Comparison of ENCODE assay signal across 8 mouse cellular contexts in the genomic region with DNA sequence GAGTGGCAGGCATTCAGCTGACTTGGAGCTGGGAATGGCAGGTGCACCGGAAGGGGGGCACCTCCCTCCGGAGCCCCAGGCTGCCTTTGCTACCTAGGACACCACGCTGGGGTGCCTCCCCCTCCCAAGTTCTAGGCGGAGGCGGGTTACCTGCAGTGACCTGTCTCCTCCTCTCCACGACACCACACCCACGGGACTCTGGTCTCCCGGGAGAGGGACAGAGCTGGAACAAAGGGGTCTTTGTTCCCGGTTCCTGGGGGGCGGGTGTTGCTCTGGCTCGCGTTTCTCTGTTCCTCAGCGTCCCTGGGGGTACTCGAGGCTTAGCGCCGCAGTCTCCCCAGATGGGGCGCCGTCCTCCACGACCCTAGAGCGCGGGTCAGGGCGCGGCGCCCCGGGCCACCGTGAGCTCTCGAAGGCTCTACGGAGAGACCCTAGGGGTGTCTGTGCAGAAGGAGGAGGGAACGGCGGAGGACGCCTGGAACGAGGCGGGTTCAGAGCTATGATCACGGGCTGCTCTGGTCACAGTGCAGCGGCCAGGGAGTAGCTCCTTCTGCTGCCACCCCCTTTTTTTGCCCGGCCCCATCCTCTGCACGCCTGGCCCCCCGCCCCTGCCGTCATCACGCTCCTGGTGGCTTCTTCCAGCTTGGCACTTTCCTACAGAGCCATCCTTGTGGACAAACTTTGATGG. TPM values are rescaled to one million over a fixed set of nuclear protein-coding genes. Genes with fewer than 3 reads are reported as not detected.
A peak's percentile ranks its signal among the peaks of the same experiment; 100 is the strongest.
DNase-seq lines count a peak whose midpoint lies in the region; ATAC-seq and TF ChIP-seq lines count a peak whose summit lies in the region.

A gene (plus strand): TSS at position 617 of the 688 bp plus-strand sequence.

- no peaks in the 10 kb centered on the region for H3K36me3 ChIP-seq in lung, embryonic 16.5 days (ENCODE audit: control insufficient read depth, insufficient read depth, low read length)
- H3K36me3 ChIP-seq in hindbrain, embryonic 11.5 days (ENCODE audit: control insufficient read depth, insufficient read depth, low read length) = no peaks in the 10 kb centered on the region
- H3K36me3 ChIP-seq in stomach, postnatal 0 days (ENCODE audit: control insufficient read depth, insufficient read depth, low read length) = no peaks in the 10 kb centered on the region

- no peaks in the 10 kb centered on the region for H3K9me3 ChIP-seq in lung, embryonic 16.5 days (ENCODE audit: control insufficient read depth, low read length)
- H3K9me3 ChIP-seq in hindbrain, embryonic 11.5 days (ENCODE audit: control insufficient read depth, low read length) = no peaks in the 10 kb centered on the region
- no peaks in the 10 kb centered on the region for H3K9me3 ChIP-seq in stomach, postnatal 0 days (ENCODE audit: control insufficient read depth, low read length)

- peak; percentile 70 for ATAC-seq in lung, embryonic 16.5 days (ENCODE audit: low read depth)
- ATAC-seq in hindbrain, embryonic 11.5 days (ENCODE audit: low FRiP score) = peak; percentile 73
- peak; percentile 66; the same call in 1 of the 2 replicates for ATAC-seq in stomach, postnatal 0 days (ENCODE audit: low FRiP score, low TSS enrichment)
- ATAC-seq in erythroblast, adult 5-6 weeks (replicated peaks; ENCODE audit: low FRiP score, poor library complexity, severe bottlenecking) = no peak

- 1% methylated on average over 39 of the region's 40 CpGs for WGBS in lung, embryonic 16.5 days
- WGBS in hindbrain, embryonic 11.5 days = under 1% methylated on average over 36 of the region's 40 CpGs
- WGBS in stomach, postnatal 0 days = under 1% methylated on average over 40 of the region's 40 CpGs

- H3K9ac ChIP-seq in lung, embryonic 16.5 days (ENCODE audit: low read length) = peak within 1 kb of the TSS; percentile 41; the same call in 1 of the 2 replicates
- peak within 1 kb of the TSS; percentile 82 for H3K9ac ChIP-seq in hindbrain, embryonic 11.5 days (ENCODE audit: low read depth, low read length)
- H3K9ac ChIP-seq in stomach, postnatal 0 days (ENCODE audit: low read length) = no peak within 1 kb of the TSS

- peak within 1 kb of the TSS; percentile 76 for H3K4me2 ChIP-seq in lung, embryonic 16.5 days (ENCODE audit: low read depth, low read length)
- H3K4me2 ChIP-seq in hindbrain, embryonic 11.5 days (replicated peaks; ENCODE audit: low read depth, low read length) = peak within 1 kb of the TSS; percentile 94
- peak within 1 kb of the TSS; percentile 68 for H3K4me2 ChIP-seq in stomach, postnatal 0 days (replicated peaks; ENCODE audit: low read depth)

- no peak within 1 kb of the TSS for H3K27ac ChIP-seq in lung, embryonic 16.5 days (ENCODE audit: low read length)
- H3K27ac ChIP-seq in hindbrain, embryonic 11.5 days (ENCODE audit: low read depth, low read length) = peak within 1 kb of the TSS; percentile 86
- H3K27ac ChIP-seq in stomach, postnatal 0 days (replicated peaks) = no peak within 1 kb of the TSS

- DNase-seq in cerebellum, postnatal 14 days = peak; percentile 56 to 60
- DNase-seq in cerebellum, adult 11-12 months = no peak
- no peak for DNase-seq in lung, postnatal 4 days
- peak; percentile 69 for DNase-seq in hindbrain, embryonic 11.5 days (ENCODE audit: low spot score)
- DNase-seq in mesoderm, embryonic 11.5 days (ENCODE audit: low read depth, low spot score) = peak; percentile 43
- peak; percentile 26 for DNase-seq in stomach, postnatal 0 days (ENCODE audit: low spot score)

- H3K4me3 ChIP-seq in lung, embryonic 16.5 days (ENCODE audit: low read length) = peak within 1 kb of the TSS; percentile 53
- peak within 1 kb of the TSS; percentile 61 for H3K4me3 ChIP-seq in hindbrain, embryonic 11.5 days (ENCODE audit: low read depth, low read length)
- H3K4me3 ChIP-seq in stomach, postnatal 0 days (ENCODE audit: low read depth, low read length) = peak within 1 kb of the TSS; percentile 44

- TF ChIP-seq EP300 in stomach, postnatal 0 days (optimal IDR thresholded peaks at IDR 0.05) = no peak

- TF ChIP-seq CTCF in stomach, postnatal 0 days (IDR thresholded peaks at IDR 0.05; ENCODE audit: low read depth) = no peak

- peaks cover 19% of the 10 kb centered on the region for H3K27me3 ChIP-seq in lung, embryonic 16.5 days (ENCODE audit: control insufficient read depth, insufficient read depth, low read depth, low read length)
- peaks cover 9% of the 10 kb centered on the region for H3K27me3 ChIP-seq in hindbrain, embryonic 11.5 days (ENCODE audit: control insufficient read depth, insufficient read depth, low read length)
- H3K27me3 ChIP-seq in stomach, postnatal 0 days (ENCODE audit: control insufficient read depth, insufficient read depth, low read length) = no peaks in the 10 kb centered on the region

- no peaks in the 10 kb centered on the region for H3K4me1 ChIP-seq in lung, embryonic 16.5 days (replicated peaks; ENCODE audit: control insufficient read depth, insufficient read depth, low read length)
- no peaks in the 10 kb centered on the region for H3K4me1 ChIP-seq in hindbrain, embryonic 11.5 days (replicated peaks; ENCODE audit: control insufficient read depth, insufficient read depth, low read length)
- H3K4me1 ChIP-seq in stomach, postnatal 0 days (replicated peaks; ENCODE audit: control insufficient read depth, insufficient read depth) = no peaks in the 10 kb centered on the region

RNA-seq across cellular contexts. Expression of the gene that starts here (rescaled TPM):
- polyA plus RNA-seq in lung, embryonic 16.5 days (2015; fragmentation: Nextera tagmentation; extraction: Ambion mirVana) = 0.13 TPM in 2 replicates
- polyA plus RNA-seq in hindbrain, embryonic 11.5 days (2014; fragmentation: Nextera tagmentation; extraction: Ambion mirVana) = 2.8 and 3.1 TPM in 2 replicates
- polyA plus RNA-seq in stomach, postnatal 0 days (2015; fragmentation: Nextera tagmentation; extraction: Ambion mirVana) = 0.18 and 0.28 TPM in 2 replicates
- not detected in 2 replicates for total RNA-seq in erythroblast, adult 5-6 weeks (2015; ENCODE audit: low replicate concordance)
- not detected in 2 replicates for total RNA-seq in erythroblast, adult 5-6 weeks (2017; ENCODE audit: low replicate concordance)

Comparison
In these comparisons a context has a peak if more than half of its experiments do, and no peak if none do; other contexts are left out.
1. DNase-seq: peak in cerebellum, postnatal 14 days (2 of 2), hindbrain, embryonic 11.5 days (single experiment) and mesoderm, embryonic 11.5 days (single experiment); none in cerebellum, adult 11-12 months (single experiment) and lung, postnatal 4 days (0 of 2).
2. Peak in ATAC-seq, H3K4me3 ChIP-seq, H3K9ac ChIP-seq and H3K4me2 ChIP-seq in lung, embryonic 16.5 days; RNA of the gene not detected or under 1 TPM.
3. Peak in DNase-seq, ATAC-seq, H3K4me3 ChIP-seq and H3K4me2 ChIP-seq in stomach, postnatal 0 days; RNA of the gene not detected or under 1 TPM.
4. Peak in every context shown above with its lines, with median percentiles within 50 percentile points of each other: H3K4me2 ChIP-seq and H3K4me3 ChIP-seq.